Mouse (Mus musculus) intestine, postnatal 0 days (tissue): ENCODE data around the gene Smpx. TPM values are rescaled to one million over a fixed set of nuclear protein-coding genes. Genes with fewer than 3 reads are reported as not detected.

ENCODE experiments used
- ATAC-seq: fragments of 200-750 bp; cut with Nextera tagmentation; 2 replicates; pipeline ENCODE4 v1.8.0; 2017; ENCODE audit warnings: mild to moderate bottlenecking, moderate TSS enrichment, moderate library complexity
- H3K27ac ChIP-seq: fragments of 300-500 bp; sonication (generic); 2 replicates; pipeline ENCODE4 v1.5.1; 2014; ENCODE audit warnings: mild to moderate bottlenecking, low read depth, low read length, moderate library complexity
- H3K27me3 ChIP-seq: fragments of 300-500 bp; sonication (generic); replicated peaks from 2 replicates; pipeline ENCODE4 v1.6.1; 2014; ENCODE audit warnings: low read length, mixed read lengths; ENCODE audit not compliant: control insufficient read depth, insufficient read depth
- H3K36me3 ChIP-seq: fragments of 300-500 bp; sonication (generic); 2 replicates; pipeline ENCODE4 v1.6.1; 2014; ENCODE audit warnings: mild to moderate bottlenecking, moderate library complexity; ENCODE audit not compliant: control insufficient read depth, insufficient read depth
- H3K4me1 ChIP-seq: fragments of 300-500 bp; sonication (generic); replicated peaks from 2 replicates; pipeline ENCODE4 v1.6.1; 2014; ENCODE audit warnings: antibody characterized with exemption, low read length, mixed read lengths; ENCODE audit not compliant: control insufficient read depth, insufficient read depth
- H3K4me2 ChIP-seq: fragments of 300-500 bp; sonication (generic); replicated peaks from 2 replicates; pipeline ENCODE4 v1.6.1; 2014; ENCODE audit warnings: low read depth, mild to moderate bottlenecking, moderate library complexity
- H3K4me3 ChIP-seq: fragments of 300-500 bp; sonication (generic); 2 replicates; pipeline ENCODE4 v1.5.1; 2014; ENCODE audit warnings: low read depth, low read length
- H3K9ac ChIP-seq: fragments of 300-500 bp; sonication (generic); 2 replicates; pipeline ENCODE4 v1.6.1; 2014; ENCODE audit warnings: mild to moderate bottlenecking, low read depth, low read length
- H3K9me3 ChIP-seq: fragments of 300-500 bp; sonication (generic); 2 replicates; pipeline ENCODE4 v1.6.1; 2016; ENCODE audit warnings: mixed run types; ENCODE audit not compliant: control insufficient read depth
- CTCF ChIP-seq: sonication (generic); IDR thresholded peaks from 2 replicates; pipeline ENCODE4 v1.5.1; 2016; ENCODE audit warnings: low read depth, mild to moderate bottlenecking, control low read depth, antibody characterized with exemption, moderate library complexity
- WGBS: fragments of 180-500 bp; shearing (Covaris S2); extraction: QIAGEN DNeasy Blood & Tissue Kit; methylation state at CpG from one replicate; pipeline ENCODE4 v1.1.7; 2014; 5-methylcytosine and 5-hydroxymethylcytosine counted together
- polyA plus RNA-seq: library from polyadenylated mRNA; unstranded; fragments of >200 nt; fragmentation: Nextera tagmentation; extraction: Ambion mirVana; gene quantifications from 2 replicates; pipeline ENCODE4 v1.2.1, GENCODE M21; 2015

Smpx gene
- polyA plus RNA-seq, 1 experiment from 2014 or later = 5.1 TPM

GRCm38 (mm10) chrX:157801669-157802068, 103.0 kb downstream of the Smpx start:
- Histone ChIP-seq H3K9ac (no peak overlapping the region), H3K4me1 (no peaks in the 10 kb centered on the region), H3K27ac (no peak overlapping the region), H3K9me3 (no peaks in the 10 kb centered on the region), H3K4me3 (no peak overlapping the region), H3K27me3 (no peaks in the 10 kb centered on the region), H3K4me2 (no peak overlapping the region), H3K36me3 (no peaks in the 10 kb centered on the region)
- 88% methylated on average over 2 of the region's 2 CpGs for WGBS
- TF ChIP-seq CTCF = no peak
- no peak for ATAC-seq

Other genes with a start within 250 kb of the Smpx start
- 27.6 and 28.8 TPM in 2 replicates for gene Sms, start 206.6 kb upstream of the Smpx start, polyA plus RNA-seq
- 0.78 and 1.2 TPM in 2 replicates for gene Yy2, start 129.9 kb upstream of the Smpx start, polyA plus RNA-seq
- gene Mbtps2, start 100.2 kb upstream of the Smpx start, polyA plus RNA-seq = 8.5 and 9.2 TPM in 2 replicates
- 0.10 and 0.12 TPM in 2 replicates for gene Klhl34, start 119.5 kb downstream of the Smpx start, polyA plus RNA-seq